In the genomic region with DNA sequence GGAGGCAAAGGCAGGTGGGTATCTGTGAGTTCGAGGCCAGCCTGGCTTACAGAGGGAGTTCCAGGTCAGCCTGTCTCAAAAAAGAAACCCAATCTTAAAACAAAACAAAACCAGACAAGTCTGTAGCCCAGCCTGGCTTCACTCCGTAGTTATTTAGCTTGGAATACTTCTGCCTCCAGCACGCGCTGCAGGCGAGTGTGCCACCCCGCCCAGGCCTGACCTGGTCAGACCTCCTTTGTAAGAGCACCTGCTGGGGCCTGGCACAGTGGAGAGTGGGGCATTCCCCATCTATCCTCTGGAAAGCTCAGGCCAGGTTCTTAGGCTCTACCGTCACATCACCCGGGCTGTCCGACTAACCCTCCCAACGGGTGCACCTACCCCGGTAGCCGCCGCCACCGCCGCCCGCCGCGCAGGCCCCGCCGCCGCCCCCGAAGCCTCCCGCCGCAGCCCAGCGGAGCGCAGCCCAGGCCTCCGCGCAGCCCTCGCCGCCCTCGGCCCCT, we compare ENCODE assay signal across 9 mouse cellular contexts. TPM values are rescaled to one million over a fixed set of nuclear protein-coding genes. Genes with fewer than 3 reads are reported as not detected.
DNase-seq lines count a peak whose midpoint lies in the region; ATAC-seq and TF ChIP-seq lines count a peak whose summit lies in the region.
"Had no signal": no experiment of that assay in that cellular context is flagged by ENCODE, and none has a peak within 500 bp of the region (broad histone marks: within the 10 kb centered on the region; RNA-seq: fewer than 3 reads in every experiment).

No protein-coding gene starts in this region.

- H3K79me2 ChIP-seq in heart, adult 2 months (replicated peaks; ENCODE audit: control insufficient read depth, insufficient read depth, low read length) = no peaks in the 10 kb centered on the region

- H3K4me3 ChIP-seq in heart, adult 2 months = peak overlapping the region; percentile 62
- H3K4me3 ChIP-seq in E14TG2a.4 (replicated peaks; ENCODE audit: low read length) = peak overlapping the region; percentile 81
- peak overlapping the region; percentile 66 for H3K4me3 ChIP-seq in intestine, embryonic 16.5 days (ENCODE audit: low read length)

- intact Hi-C loops in heart, adult 2 months (cut with DNase I) = no loop called here

- no peak for TF ChIP-seq POLR2A in heart, adult 2 months (IDR thresholded peaks at IDR 0.05; ENCODE audit: insufficient read depth, low read depth, low read length)

- peaks cover 1% of the 10 kb centered on the region; the same call in 1 of the 2 replicates for H3K4me1 ChIP-seq in heart, adult 2 months (ENCODE audit: control insufficient read depth, insufficient read depth, low read length)
- peaks cover 36% of the 10 kb centered on the region for H3K4me1 ChIP-seq in E14TG2a.4 (replicated peaks; ENCODE audit: low read depth, low read length)
- peaks cover 7% of the 10 kb centered on the region for H3K4me1 ChIP-seq in intestine, embryonic 16.5 days (ENCODE audit: control insufficient read depth, insufficient read depth, low read length)

- peak; percentile 64 for ATAC-seq in intestine, embryonic 16.5 days

- H3K4me2 ChIP-seq in intestine, embryonic 16.5 days (ENCODE audit: low read depth, low read length) = peak overlapping the region; percentile 99

- no peak for DNase-seq in heart, adult 2 months
- DNase-seq in heart, adult 8-10 months (ENCODE audit: low spot score) = no peak
- peak; percentile 28 for DNase-seq in embryo, embryonic 9.5 days (ENCODE audit: extremely low spot score)
- peak; percentile 16 for DNase-seq in naive thymus-derived CD4-positive, alpha-beta T cell, adult 2 months (ENCODE audit: low read depth)
- no peak for DNase-seq in urinary bladder, postnatal 10 days (ENCODE audit: low spot score)
- DNase-seq in left cerebral cortex, adult 9 months (ENCODE audit: low spot score in 2 of 2) = no peak

- WGBS in heart, adult 2 months = 8% methylated on average over 31 of the region's 31 CpGs
- WGBS in intestine, embryonic 16.5 days = 4% methylated on average over 31 of the region's 31 CpGs

- peak overlapping the region; percentile 54 for H3K9ac ChIP-seq in heart, adult 2 months (ENCODE audit: low read depth, low read length)
- peak overlapping the region; percentile 68 for H3K9ac ChIP-seq in intestine, embryonic 16.5 days (ENCODE audit: low read depth, low read length)

- no peak overlapping the region for H3K27ac ChIP-seq in heart, adult 2 months
- no peak overlapping the region for H3K27ac ChIP-seq in intestine, embryonic 16.5 days (ENCODE audit: low read length)
- H3K27ac ChIP-seq: macrophage had no signal

- TF ChIP-seq EP300 in heart, adult 2 months (IDR thresholded peaks at IDR 0.05; ENCODE audit: insufficient read depth, low read depth, low read length) = no peak

- H3K36me3 ChIP-seq in heart, adult 2 months (ENCODE audit: control insufficient read depth, insufficient read depth, low read length) = no peaks in the 10 kb centered on the region
- peaks cover 11% of the 10 kb centered on the region for H3K36me3 ChIP-seq in E14TG2a.4 (ENCODE audit: insufficient read depth, low read length)
- no peaks in the 10 kb centered on the region for H3K36me3 ChIP-seq in intestine, embryonic 16.5 days (ENCODE audit: control insufficient read depth, insufficient read depth, low read length)

- H3K9me3 ChIP-seq in E14TG2a.4 (ENCODE audit: low read length) = no peaks in the 10 kb centered on the region
- H3K9me3 ChIP-seq in intestine, embryonic 16.5 days (ENCODE audit: control insufficient read depth, low read length) = no peaks in the 10 kb centered on the region

- H3K27me3 ChIP-seq in heart, adult 2 months (ENCODE audit: control insufficient read depth, insufficient read depth, low read length) = peaks cover 15% of the 10 kb centered on the region
- H3K27me3 ChIP-seq in E14TG2a.4 (ENCODE audit: insufficient read depth, low read length) = peaks cover 49% of the 10 kb centered on the region
- peaks cover 30% of the 10 kb centered on the region for H3K27me3 ChIP-seq in intestine, embryonic 16.5 days (replicated peaks; ENCODE audit: control insufficient read depth, insufficient read depth, low read length)

- no peak for TF ChIP-seq CTCF in heart, adult 2 months (IDR thresholded peaks at IDR 0.05)
- no peak for TF ChIP-seq CTCF in E14TG2a.4 (conservative IDR thresholded peaks at IDR 0.05; ENCODE audit: low read length)

RNA-seq across cellular contexts. Expression of gene Ltk, which starts 2.6 kb away (rescaled TPM):
- not detected for total RNA-seq in heart, adult 2 months (2021)
- polyA plus RNA-seq in heart, adult 2 months (2012; rRNA removed) = 0.09 and 0.39 TPM in 2 replicates
- not detected for total RNA-seq in heart, adult 8-10 months (2022)
- polyA plus RNA-seq in intestine, embryonic 16.5 days (2015; fragmentation: Nextera tagmentation; extraction: Ambion mirVana) = 0.86 and 1.1 TPM in 2 replicates
- polyA plus RNA-seq: macrophage had no signal

RNA-seq across cellular contexts. Expression of gene Itpka, which starts 15.5 kb away (rescaled TPM):
- under 1 TPM; 0.52 to 0.59 TPM for total RNA-seq in heart, adult 2 months (2021)
- polyA plus RNA-seq in heart, adult 2 months (2012; rRNA removed) = 0.44 and 1.3 TPM in 2 replicates
- total RNA-seq in heart, adult 8-10 months (2022) = under 1 TPM; 0.23 to 0.79 (median 0.54) TPM
- 7.5 and 7.9 TPM in 2 replicates for polyA plus RNA-seq in intestine, embryonic 16.5 days (2015; fragmentation: Nextera tagmentation; extraction: Ambion mirVana)
- polyA plus RNA-seq: macrophage had no signal

RNA-seq across cellular contexts. Expression of gene Rpap1, which starts 29.7 kb away (rescaled TPM):
- 10 to 100 TPM; 12.2 to 13.3 TPM for total RNA-seq in heart, adult 2 months (2021)
- 10.5 and 12.1 TPM in 2 replicates for polyA plus RNA-seq in heart, adult 2 months (2012; rRNA removed)
- total RNA-seq in heart, adult 8-10 months (2022) = 10 to 100 TPM; 11.9 to 13.7 (median 13.4) TPM
- polyA plus RNA-seq in intestine, embryonic 16.5 days (2015; fragmentation: Nextera tagmentation; extraction: Ambion mirVana) = 22.9 and 23.8 TPM in 2 replicates

RNA-seq across cellular contexts. Expression of gene Tyro3, which starts 39.9 kb away (rescaled TPM):
- 1 to 10 TPM; 1.2 to 1.5 TPM for total RNA-seq in heart, adult 2 months (2021)
- polyA plus RNA-seq in heart, adult 2 months (2012; rRNA removed) = 1.6 and 2.7 TPM in 2 replicates
- total RNA-seq in heart, adult 8-10 months (2022) = 1 to 10 TPM; 1.7 to 3.3 (median 2.2) TPM
- polyA plus RNA-seq in intestine, embryonic 16.5 days (2015; fragmentation: Nextera tagmentation; extraction: Ambion mirVana) = 11.4 and 12.9 TPM in 2 replicates

Comparison
In these comparisons a context has a peak if more than half of its experiments do, and no peak if none do; other contexts are left out.
1. DNase-seq: peak in embryo, embryonic 9.5 days (single experiment) and naive thymus-derived CD4-positive, alpha-beta T cell, adult 2 months (single experiment); none in heart, adult 2 months (0 of 2), heart, adult 8-10 months (single experiment), urinary bladder, postnatal 10 days (single experiment) and left cerebral cortex, adult 9 months (0 of 2).
2. Peak in every context shown above with its lines, with median percentiles within 50 percentile points of each other: H3K4me3 ChIP-seq.